In genomic region chr15:7332875-7333274, GRCm38 (mm10) we compare ENCODE assay signal across 15 mouse cellular contexts.
"Had no signal": no experiment of that assay in that cellular context is flagged by ENCODE, and none has a peak within 500 bp of the region (broad histone marks: within the 10 kb centered on the region; RNA-seq: fewer than 3 reads in every experiment).

No protein-coding gene starts in this region.

- DNase-seq: right cerebral cortex, postnatal 14 days; thymus, adult 2 months; thymus, postnatal 25 days; thymus, postnatal 4 days had no signal

- H3K4me1 ChIP-seq: limb, embryonic 15.5 days; liver, embryonic 12.5 days; megakaryocyte, embryonic 14.5 days; midbrain, embryonic 13.5 days; midbrain, embryonic 15.5 days; neural tube, embryonic 12.5 days; stomach, embryonic 15.5 days had no signal

- H3K4me2 ChIP-seq: limb, embryonic 15.5 days; liver, embryonic 12.5 days; midbrain, embryonic 11.5 days; midbrain, embryonic 13.5 days; midbrain, embryonic 15.5 days; neural tube, embryonic 12.5 days; stomach, embryonic 15.5 days had no signal

- ATAC-seq: liver, embryonic 12.5 days; midbrain, embryonic 13.5 days; midbrain, embryonic 15.5 days had no signal

- H3K9ac ChIP-seq: limb, embryonic 15.5 days; liver, embryonic 12.5 days; liver, embryonic 14.5 days; midbrain, embryonic 13.5 days; midbrain, embryonic 15.5 days; neural tube, embryonic 12.5 days; stomach, embryonic 15.5 days had no signal

- H3K27me3 ChIP-seq: limb, embryonic 15.5 days; liver, embryonic 12.5 days; megakaryocyte, embryonic 14.5 days; midbrain, embryonic 13.5 days; midbrain, embryonic 15.5 days; neural tube, embryonic 12.5 days; stomach, embryonic 15.5 days had no signal

- H3K27ac ChIP-seq: limb, embryonic 15.5 days; liver, embryonic 12.5 days; liver, embryonic 14.5 days; macrophage; midbrain, embryonic 13.5 days; midbrain, embryonic 15.5 days; neural tube, embryonic 12.5 days; stomach, embryonic 15.5 days; stomach, postnatal 0 days had no signal

- H3K9me3 ChIP-seq: limb, embryonic 15.5 days; liver, embryonic 12.5 days; megakaryocyte, embryonic 14.5 days; midbrain, embryonic 13.5 days; midbrain, embryonic 15.5 days; neural tube, embryonic 12.5 days; stomach, embryonic 15.5 days had no signal

- H3K4me3 ChIP-seq: limb, embryonic 15.5 days; liver, embryonic 12.5 days; megakaryocyte, embryonic 14.5 days; midbrain, embryonic 13.5 days; midbrain, embryonic 15.5 days; neural tube, embryonic 12.5 days; stomach, embryonic 15.5 days had no signal

- H3K36me3 ChIP-seq: limb, embryonic 15.5 days; liver, embryonic 12.5 days; midbrain, embryonic 13.5 days; midbrain, embryonic 15.5 days; neural tube, embryonic 12.5 days; stomach, embryonic 15.5 days had no signal
